16 mouse cellular contexts compared by ENCODE assay signal in genomic region chr11:116265352-116265751, GRCm38 (mm10). TPM values are rescaled to one million over a fixed set of nuclear protein-coding genes. Genes with fewer than 3 reads are reported as not detected.
DNase-seq lines count a peak whose midpoint lies in the region; ATAC-seq and TF ChIP-seq lines count a peak whose summit lies in the region.
"Had no signal": no experiment of that assay in that cellular context is flagged by ENCODE, and none has a peak within 500 bp of the region (broad histone marks: within the 10 kb centered on the region; RNA-seq: fewer than 3 reads in every experiment).

No protein-coding gene starts in this region.

- peak overlapping the region; percentile 10; the same call in 1 of the 2 replicates for H3K4me2 ChIP-seq in liver, embryonic 15.5 days
- H3K4me2 ChIP-seq in intestine, embryonic 15.5 days (replicated peaks), result no peak overlapping the region
- H3K4me2 ChIP-seq: embryonic facial prominence, embryonic 15.5 days; hindbrain, embryonic 13.5 days had no signal

- TF ChIP-seq POLR2A in thymus, adult 2 months (IDR thresholded peaks at IDR 0.05; ENCODE audit: control insufficient read depth, extremely low read depth, insufficient read depth, low read length, poor library complexity), result no peak

- H3K9me3 ChIP-seq in liver, embryonic 15.5 days (replicated peaks), result no peaks in the 10 kb centered on the region
- H3K9me3 ChIP-seq in midbrain, embryonic 10.5 days (replicated peaks), result no peaks in the 10 kb centered on the region
- no peaks in the 10 kb centered on the region for H3K9me3 ChIP-seq in intestine, embryonic 15.5 days
- H3K9me3 ChIP-seq in embryonic facial prominence, embryonic 10.5 days, result no peaks in the 10 kb centered on the region
- H3K9me3 ChIP-seq: embryonic facial prominence, embryonic 15.5 days; hindbrain, embryonic 13.5 days; limb, embryonic 10.5 days had no signal

- H3K36me3 ChIP-seq in thymus, adult 2 months (ENCODE audit: control insufficient read depth, insufficient read depth, low read length), result peaks cover 64% of the 10 kb centered on the region
- peaks cover 98% of the 10 kb centered on the region for H3K36me3 ChIP-seq in liver, embryonic 15.5 days (replicated peaks)
- peaks cover 100% of the 10 kb centered on the region for H3K36me3 ChIP-seq in midbrain, embryonic 10.5 days
- H3K36me3 ChIP-seq in intestine, embryonic 15.5 days, result peaks cover 74% of the 10 kb centered on the region
- H3K36me3 ChIP-seq in embryonic facial prominence, embryonic 10.5 days (replicated peaks), result peaks cover 100% of the 10 kb centered on the region

- H3K27ac ChIP-seq in thymus, adult 2 months (ENCODE audit: control insufficient read depth, insufficient read depth, low read length), result peak overlapping the region; percentile 34; the same call in 1 of the 2 replicates
- H3K27ac ChIP-seq in liver, embryonic 15.5 days (replicated peaks), result peak overlapping the region; percentile 29; the same call in 1 of the 2 replicates
- H3K27ac ChIP-seq in midbrain, embryonic 10.5 days (replicated peaks), result no peak overlapping the region
- H3K27ac ChIP-seq in intestine, embryonic 15.5 days, result no peak overlapping the region
- H3K27ac ChIP-seq in embryonic facial prominence, embryonic 10.5 days (replicated peaks), result no peak overlapping the region
- H3K27ac ChIP-seq: embryonic facial prominence, embryonic 15.5 days; hindbrain, embryonic 13.5 days; limb, embryonic 10.5 days had no signal

- peak; percentile 34 for DNase-seq in thymus, adult 2 months
- no peak for DNase-seq in thymus, postnatal 10 days (ENCODE audit: low spot score in 2 of 2)
- DNase-seq in thymus, postnatal 25 days, result peak; percentile 26
- no peak for DNase-seq in midbrain, embryonic 10.5 days (ENCODE audit: low spot score)
- no peak for DNase-seq in embryonic facial prominence, embryonic 10.5 days (ENCODE audit: low spot score)
- DNase-seq: adrenal gland, postnatal 25 days; cerebellum, postnatal 10 days; kidney, postnatal 14 days; retina, postnatal 1 day had no signal

- ATAC-seq in common myeloid progenitor, adult 5-6 weeks (replicated peaks; ENCODE audit: low read depth, poor library complexity, severe bottlenecking), result peak; percentile 82
- peak; percentile 76 for ATAC-seq in liver, embryonic 15.5 days (ENCODE audit: insufficient read depth)
- ATAC-seq in intestine, embryonic 15.5 days, result no peak

- no peaks in the 10 kb centered on the region for H3K27me3 ChIP-seq in thymus, adult 2 months (ENCODE audit: control insufficient read depth, insufficient read depth, low read length)
- no peaks in the 10 kb centered on the region for H3K27me3 ChIP-seq in liver, embryonic 15.5 days
- H3K27me3 ChIP-seq in midbrain, embryonic 10.5 days (ENCODE audit: low read depth, poor library complexity, severe bottlenecking), result no peaks in the 10 kb centered on the region
- no peaks in the 10 kb centered on the region for H3K27me3 ChIP-seq in intestine, embryonic 15.5 days (replicated peaks)
- no peaks in the 10 kb centered on the region for H3K27me3 ChIP-seq in embryonic facial prominence, embryonic 10.5 days (replicated peaks; ENCODE audit: low read depth, poor library complexity, severe bottlenecking)
- H3K27me3 ChIP-seq: embryonic facial prominence, embryonic 15.5 days; hindbrain, embryonic 13.5 days had no signal

- H3K9ac ChIP-seq in liver, embryonic 15.5 days, result no peak overlapping the region
- H3K9ac ChIP-seq in intestine, embryonic 15.5 days, result no peak overlapping the region
- H3K9ac ChIP-seq: embryonic facial prominence, embryonic 15.5 days; hindbrain, embryonic 13.5 days had no signal

- 7% methylated on average over 11 of the region's 11 CpGs for WGBS in thymus, adult 2 months
- 71% methylated on average over 11 of the region's 11 CpGs for WGBS in liver, embryonic 15.5 days (ENCODE audit: insufficient replicate concordance)
- WGBS in midbrain, embryonic 10.5 days, result 92% methylated on average over 11 of the region's 11 CpGs
- WGBS in intestine, embryonic 15.5 days, result 86% methylated on average over 11 of the region's 11 CpGs
- WGBS in embryonic facial prominence, embryonic 10.5 days, result 90% methylated on average over 11 of the region's 11 CpGs

- no peak overlapping the region for H3K4me3 ChIP-seq in thymus, adult 2 months (ENCODE audit: control insufficient read depth, insufficient read depth, low read length)
- no peak overlapping the region for H3K4me3 ChIP-seq in liver, embryonic 15.5 days (replicated peaks)
- no peak overlapping the region for H3K4me3 ChIP-seq in midbrain, embryonic 10.5 days
- H3K4me3 ChIP-seq in intestine, embryonic 15.5 days (replicated peaks), result no peak overlapping the region
- H3K4me3 ChIP-seq in embryonic facial prominence, embryonic 10.5 days, result no peak overlapping the region
- H3K4me3 ChIP-seq: embryonic facial prominence, embryonic 15.5 days; hindbrain, embryonic 13.5 days; limb, embryonic 10.5 days; myocyte had no signal

- peaks cover 3% of the 10 kb centered on the region; the same call in 1 of the 2 replicates for H3K4me1 ChIP-seq in thymus, adult 2 months (replicated peaks; ENCODE audit: control insufficient read depth, insufficient read depth, low read length)
- H3K4me1 ChIP-seq in liver, embryonic 15.5 days (replicated peaks), result peaks cover 13% of the 10 kb centered on the region
- no peaks in the 10 kb centered on the region for H3K4me1 ChIP-seq in midbrain, embryonic 10.5 days
- H3K4me1 ChIP-seq in intestine, embryonic 15.5 days (replicated peaks), result peaks cover 1% of the 10 kb centered on the region; the same call in 1 of the 2 replicates
- H3K4me1 ChIP-seq in embryonic facial prominence, embryonic 10.5 days, result no peaks in the 10 kb centered on the region
- H3K4me1 ChIP-seq: limb, embryonic 10.5 days had no signal

- TF ChIP-seq CTCF in thymus, adult 2 months (IDR thresholded peaks at IDR 0.05; ENCODE audit: borderline replicate concordance, control insufficient read depth, extremely low read depth, insufficient read depth, low read length, poor library complexity), result no peak

RNA-seq across cellular contexts. Expression of gene Srp68, which starts 8.7 kb away (rescaled TPM):
- 69.1 and 72.0 TPM in 2 replicates for polyA plus RNA-seq in thymus, adult 2 months (2012; rRNA removed)
- 56.9 and 62.6 TPM in 2 replicates for total RNA-seq in common myeloid progenitor, adult 5-6 weeks (2017)
- polyA plus RNA-seq in liver, embryonic 15.5 days (2015; fragmentation: Nextera tagmentation; extraction: Ambion mirVana), result 37.2 and 40.2 TPM in 2 replicates
- 96.1 and 106 TPM in 2 replicates for polyA plus RNA-seq in midbrain, embryonic 10.5 days (2016; fragmentation: Nextera tagmentation; extraction: Ambion mirVana)
- 95.2 and 96.7 TPM in 2 replicates for polyA plus RNA-seq in intestine, embryonic 15.5 days (2015; fragmentation: Nextera tagmentation; extraction: Ambion mirVana)
- polyA plus RNA-seq in embryonic facial prominence, embryonic 10.5 days (2016; fragmentation: Nextera tagmentation; extraction: Ambion mirVana), result 104 TPM in 2 replicates

RNA-seq across cellular contexts. Expression of gene Galr2, which starts 15.4 kb away (rescaled TPM):
- polyA plus RNA-seq in thymus, adult 2 months (2012; rRNA removed), result 0.59 and 1.1 TPM in 2 replicates
- total RNA-seq in common myeloid progenitor, adult 5-6 weeks (2017), result not detected in 2 replicates
- polyA plus RNA-seq in liver, embryonic 15.5 days (2015; fragmentation: Nextera tagmentation; extraction: Ambion mirVana), result not detected in 2 replicates
- 0.09 and 0.12 TPM in 2 replicates for polyA plus RNA-seq in midbrain, embryonic 10.5 days (2016; fragmentation: Nextera tagmentation; extraction: Ambion mirVana)
- polyA plus RNA-seq in intestine, embryonic 15.5 days (2015; fragmentation: Nextera tagmentation; extraction: Ambion mirVana), result 0.19 and 0.21 TPM in 2 replicates
- polyA plus RNA-seq in embryonic facial prominence, embryonic 10.5 days (2016; fragmentation: Nextera tagmentation; extraction: Ambion mirVana), result 0.25 and 0.39 TPM in 2 replicates
- total RNA-seq: adrenal gland, postnatal 25 days had no signal

RNA-seq across cellular contexts. Expression of gene Evpl, which starts 27.5 kb away (rescaled TPM):
- polyA plus RNA-seq in thymus, adult 2 months (2012; rRNA removed), result 3.2 and 3.7 TPM in 2 replicates
- total RNA-seq in common myeloid progenitor, adult 5-6 weeks (2017), result 2.2 and 2.6 TPM in 2 replicates
- polyA plus RNA-seq in liver, embryonic 15.5 days (2015; fragmentation: Nextera tagmentation; extraction: Ambion mirVana), result 0.08 and 0.12 TPM in 2 replicates
- polyA plus RNA-seq in midbrain, embryonic 10.5 days (2016; fragmentation: Nextera tagmentation; extraction: Ambion mirVana), result 0.32 and 0.57 TPM in 2 replicates
- polyA plus RNA-seq in intestine, embryonic 15.5 days (2015; fragmentation: Nextera tagmentation; extraction: Ambion mirVana), result 3.3 and 3.4 TPM in 2 replicates
- polyA plus RNA-seq in embryonic facial prominence, embryonic 10.5 days (2016; fragmentation: Nextera tagmentation; extraction: Ambion mirVana), result 1.0 and 1.3 TPM in 2 replicates

RNA-seq across cellular contexts. Expression of gene Exoc7, which starts 41.7 kb away (rescaled TPM):
- 50.7 and 51.6 TPM in 2 replicates for polyA plus RNA-seq in thymus, adult 2 months (2012; rRNA removed)
- 19.5 and 34.3 TPM in 2 replicates for total RNA-seq in common myeloid progenitor, adult 5-6 weeks (2017)
- polyA plus RNA-seq in liver, embryonic 15.5 days (2015; fragmentation: Nextera tagmentation; extraction: Ambion mirVana), result 19.1 and 20.1 TPM in 2 replicates
- polyA plus RNA-seq in midbrain, embryonic 10.5 days (2016; fragmentation: Nextera tagmentation; extraction: Ambion mirVana), result 57.6 and 71.6 TPM in 2 replicates
- polyA plus RNA-seq in intestine, embryonic 15.5 days (2015; fragmentation: Nextera tagmentation; extraction: Ambion mirVana), result 52.1 and 52.5 TPM in 2 replicates
- polyA plus RNA-seq in embryonic facial prominence, embryonic 10.5 days (2016; fragmentation: Nextera tagmentation; extraction: Ambion mirVana), result 55.4 and 59.7 TPM in 2 replicates

Comparison
In these comparisons a context has a peak if more than half of its experiments do, and no peak if none do; other contexts are left out.
1. DNase-seq: peak in thymus, adult 2 months (single experiment) and thymus, postnatal 25 days (single experiment); none in thymus, postnatal 10 days (0 of 2), midbrain, embryonic 10.5 days (single experiment) and embryonic facial prominence, embryonic 10.5 days (single experiment).
2. H3K27ac ChIP-seq: peak in thymus, adult 2 months (single experiment) and liver, embryonic 15.5 days (single experiment); none in midbrain, embryonic 10.5 days (single experiment), intestine, embryonic 15.5 days (single experiment) and embryonic facial prominence, embryonic 10.5 days (single experiment).